Mouse (Mus musculus) CH12.LX (cell line): Measurements from ENCODE around the gene Ucma. TPM values are rescaled to one million over a fixed set of nuclear protein-coding genes. Genes with fewer than 3 reads are reported as not detected.

Experiments used
- DNase-seq: peaks from one replicate; pipeline ENCODE4 v3.0.0-alpha.2; 2013; ENCODE audit errors: extremely low read depth
- H3K27ac ChIP-seq: 2 replicates; pipeline ENCODE4 v1.5.1; 2012; ENCODE audit warnings: low read depth, mild to moderate bottlenecking, control low read depth, moderate library complexity; ENCODE audit not compliant: insufficient read depth
- H3K27me3 ChIP-seq: replicated peaks from 2 replicates; pipeline ENCODE3; 2012; ENCODE audit warnings: inconsistent platforms
- H3K36me3 ChIP-seq, 2 experiments: replicated peaks in 1 of 2; 2 replicates each; pipeline versions ENCODE3 to v1.6.1; 2012; ENCODE audit warnings: inconsistent platforms in 1 of 2, low read length in 1 of 2, mild to moderate bottlenecking in 1 of 2, mixed read lengths in 1 of 2, moderate library complexity in 1 of 2; ENCODE audit not compliant: control insufficient read depth in 1 of 2, insufficient read depth in 1 of 2
- H3K4me1 ChIP-seq, 2 experiments: 2 replicates each; pipeline ENCODE4 v1.6.1; 2012; ENCODE audit warnings: inconsistent platforms in 1 of 2, moderate library complexity in 1 of 2; ENCODE audit not compliant: insufficient read depth in 2 of 2, control insufficient read depth in 1 of 2
- H3K4me2 ChIP-seq: 2 replicates; pipeline ENCODE4 v1.6.1; 2012; ENCODE audit warnings: low read depth, mild to moderate bottlenecking, control low read depth; ENCODE audit not compliant: poor library complexity, insufficient read depth, severe bottlenecking
- H3K4me3 ChIP-seq, 3 experiments: fragments of 150-350 bp in 1 of 3; sonication (generic) in 1 of 3; replicated peaks in 1 of 3; 2 replicates each; pipeline versions ENCODE3 to v1.5.1; 2011 to 2012; ENCODE audit warnings: low read depth in 2 of 3, low read length in 2 of 3, mild to moderate bottlenecking in 2 of 3, moderate library complexity in 2 of 3, control low read depth in 1 of 3, improper control_type of control experiment in 1 of 3, inconsistent platforms in 1 of 3, mixed read lengths in 1 of 3; ENCODE audit not compliant: poor library complexity in 1 of 3
- H3K79me2 ChIP-seq: replicated peaks from 2 replicates; pipeline ENCODE4 v1.6.1; 2012; ENCODE audit warnings: mild to moderate bottlenecking, moderate library complexity; ENCODE audit not compliant: control insufficient read depth, poor library complexity, insufficient read depth, severe bottlenecking; ENCODE audit errors: extremely low read depth
- H3K9ac ChIP-seq: 2 replicates; pipeline ENCODE4 v1.6.1; 2012; ENCODE audit warnings: low read depth, mild to moderate bottlenecking, control low read depth, moderate library complexity; ENCODE audit not compliant: insufficient read depth
- H3K9me3 ChIP-seq: replicated peaks from 2 replicates; pipeline ENCODE3; 2012; ENCODE audit warnings: low read length, inconsistent platforms, mixed read lengths
- BHLHE40 ChIP-seq: IDR thresholded peaks from 2 replicates; pipeline ENCODE4 v1.6.1; 2011; ENCODE audit warnings: mild to moderate bottlenecking, low read depth, low read length, improper control_type of control experiment
- CHD1 ChIP-seq: IDR thresholded peaks from 2 replicates; pipeline ENCODE4 v1.6.1; 2012; ENCODE audit warnings: low read depth, low read length, improper control_type of control experiment, inconsistent platforms
- CHD2 ChIP-seq: IDR thresholded peaks from 2 replicates; pipeline ENCODE4 v1.6.1; 2011; ENCODE audit warnings: low read length, improper control_type of control experiment
- CTCF ChIP-seq, 2 experiments: IDR thresholded peaks in 1 of 2; conservative IDR thresholded peaks in 1 of 2; 2 replicates each; pipeline ENCODE4 v1.5.1; 2011 to 2012; ENCODE audit warnings: low read depth in 2 of 2, low read length in 2 of 2, improper control_type of control experiment in 1 of 2, inconsistent platforms in 1 of 2, mild to moderate bottlenecking in 1 of 2, moderate library complexity in 1 of 2
- HCFC1 ChIP-seq: IDR thresholded peaks from 2 replicates; pipeline ENCODE4 v1.6.1; 2012; ENCODE audit warnings: low read depth, mild to moderate bottlenecking, inconsistent platforms, low read length, improper control_type of control experiment
- JUND ChIP-seq: conservative IDR thresholded peaks from 2 replicates; pipeline ENCODE4 v1.6.1; 2011; ENCODE audit warnings: low read depth, low read length, improper control_type of control experiment
- MAFK ChIP-seq: IDR thresholded peaks from 2 replicates; pipeline ENCODE4 v1.6.1; 2011; ENCODE audit warnings: low read length, improper control_type of control experiment; ENCODE audit not compliant: insufficient replicate concordance
- MAZ ChIP-seq: IDR thresholded peaks from 2 replicates; pipeline ENCODE4 v1.6.1; 2012; ENCODE audit warnings: low read depth, mild to moderate bottlenecking, inconsistent platforms, low read length, improper control_type of control experiment, moderate library complexity
- MYC ChIP-seq: IDR thresholded peaks from 2 replicates; pipeline ENCODE4 v1.6.1; 2011; ENCODE audit warnings: low read depth, mild to moderate bottlenecking, improper control_type of control experiment, low read length
- NELFE ChIP-seq: IDR thresholded peaks from 2 replicates; pipeline ENCODE4 v1.6.1; 2011; ENCODE audit warnings: low read depth, low read length, improper control_type of control experiment
- NRF1 ChIP-seq: IDR thresholded peaks from 2 replicates; pipeline ENCODE4 v1.6.1; 2014; ENCODE audit warnings: low read depth, mild to moderate bottlenecking, inconsistent platforms, low read length, improper control_type of control experiment, moderate library complexity
- PAX5 ChIP-seq: IDR thresholded peaks from 2 replicates; pipeline ENCODE4 v1.6.1; 2012; ENCODE audit warnings: low read length, inconsistent platforms, mixed read lengths
- RCOR1 ChIP-seq: conservative IDR thresholded peaks from 2 replicates; pipeline ENCODE4 v1.6.1; 2012; ENCODE audit warnings: low read depth, mild to moderate bottlenecking, inconsistent platforms, low read length, improper control_type of control experiment
- SIN3A ChIP-seq: IDR thresholded peaks from 2 replicates; pipeline ENCODE4 v1.6.1; 2012; ENCODE audit warnings: low read length, improper control_type of control experiment, inconsistent platforms
- SMC3 ChIP-seq: IDR thresholded peaks from 2 replicates; pipeline ENCODE4 v1.6.1; 2011; ENCODE audit warnings: low read depth, low read length, improper control_type of control experiment
- TCF12 ChIP-seq: IDR thresholded peaks from 2 replicates; pipeline ENCODE4 v1.6.1; 2014; ENCODE audit warnings: low read depth, mild to moderate bottlenecking, inconsistent platforms, low read length, improper control_type of control experiment
- UBTF ChIP-seq: IDR thresholded peaks from 2 replicates; pipeline ENCODE4 v1.6.1; 2012; ENCODE audit warnings: low read depth, mild to moderate bottlenecking, inconsistent platforms, low read length, improper control_type of control experiment, moderate library complexity
- ZNF384 ChIP-seq: IDR thresholded peaks from 2 replicates; pipeline ENCODE4 v1.6.1; 2012; ENCODE audit warnings: low read depth, low read length, improper control_type of control experiment, inconsistent platforms
- dilution Hi-C: fragments of 300-500 bp; cut with MboI; formaldehyde crosslinking; loops from 2 replicates; pipeline ENCODE4 v1.14.3; 2020; ENCODE audit warnings: low sequenced_read_pairs; ENCODE audit not compliant: extremely low pct_unique_long_range_greater_than_20kb, extremely low pct_ligation_motif_present
- in situ Hi-C: fragments of 300-500 bp; cut with MboI; formaldehyde crosslinking; loops from 3 replicates; pipeline ENCODE4 v1.14.3; 2019; ENCODE audit warnings: low sequenced_read_pairs, low pct_ligation_motif_present, low pct_unique_long_range_greater_than_20kb, mixed read lengths
- polyA plus RNA-seq: library from polyadenylated mRNA; unstranded; fragments of >175 nt; gene quantifications from 2 replicates; pipeline ENCODE4 v1.2.1, GENCODE M21; 2012; ENCODE audit warnings: low read depth; ENCODE audit not compliant: insufficient read length
- total RNA-seq, 2 experiments: library from RNA; depleted of rRNA; stranded (reverse); fragments of 300-350 nt in 1 of 2; fragments of >200 nt in 1 of 2; gene quantifications; 2 replicates each; pipeline ENCODE4 v1.2.3; 2012 to 2014

Ucma gene
- total and polyA plus RNA-seq, 3 experiments = not detected

DNA sequence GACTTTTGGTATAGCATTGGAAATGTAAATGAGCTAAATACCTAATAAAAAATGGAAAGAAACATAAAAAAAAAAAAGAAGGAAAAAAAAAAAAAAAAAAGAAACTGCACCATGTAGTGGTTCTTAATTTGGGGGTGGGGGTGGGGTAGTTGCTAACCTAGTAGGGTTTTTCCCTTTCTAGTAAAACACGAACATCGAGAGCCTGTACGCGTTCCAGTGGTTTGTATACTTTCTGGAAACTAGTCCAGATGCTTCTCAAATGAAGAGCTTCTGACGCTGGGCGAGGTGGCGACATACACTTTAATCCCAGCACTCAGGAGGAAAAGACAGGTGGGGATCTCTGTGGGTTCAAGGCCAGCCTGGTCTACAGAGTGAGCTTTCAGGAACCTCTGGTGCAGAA lies 41.0 kb downstream of the Ucma start:
- Histone ChIP-seq H3K27ac (peak overlapping the region; percentile 53; the same call in 1 of the 2 replicates), H3K79me2 (peaks cover 6% of the 10 kb centered on the region), H3K27me3 (no peaks in the 10 kb centered on the region), H3K9me3 (no peaks in the 10 kb centered on the region), H3K4me3 (no peak overlapping the region), H3K4me1 (peaks cover 17 to 28% of the 10 kb centered on the region in 2 experiments), H3K4me2 (peak overlapping the region; percentile 37), H3K36me3 (peaks cover 16 to 32% of the 10 kb centered on the region in 2 experiments), H3K9ac (peak overlapping the region; percentile 67; the same call in 1 of the 2 replicates)
- in situ Hi-C loops (no loop called here), dilution Hi-C loops (no loop called here)
- peak; percentile 76 for DNase-seq
- TF ChIP-seq JUND (no peak), HCFC1 (0 out of 2 replicates have a peak, but pooled peaks have one; percentile 6), SIN3A (peak; percentile 57; the same call in 1 of the 2 replicates), BHLHE40 (peak; percentile 44), ZNF384 (peak; percentile 91), PAX5 (no peak), UBTF (no peak), CHD2 (peak; percentile 66; the same call in 1 of the 2 replicates), MYC (0 out of 2 replicates have a peak, but pooled peaks have one; percentile 40)

DNA sequence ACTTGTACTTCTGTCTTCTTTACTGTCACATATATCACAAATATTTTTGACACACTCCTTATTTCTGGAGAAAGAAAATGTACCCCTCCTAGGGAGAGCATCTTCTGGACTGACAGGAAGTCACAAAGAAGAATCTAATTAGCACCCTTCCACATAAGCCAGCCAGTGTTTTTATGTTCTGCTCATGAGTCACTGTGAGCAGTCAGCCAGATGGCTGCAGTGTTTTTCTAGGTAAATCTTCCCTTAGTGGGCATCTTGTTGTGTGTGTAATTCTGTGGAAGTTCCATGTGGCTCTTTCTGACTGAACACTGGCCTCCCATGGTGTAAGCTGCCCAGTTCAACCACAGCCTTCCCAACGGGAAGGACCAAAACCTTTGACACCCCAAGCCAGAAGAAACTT lies 43.8 kb downstream of the Ucma start:
- TF ChIP-seq MAZ = no peak
- no peak for TF ChIP-seq SIN3A
- no peak for DNase-seq
- H3K9me3 ChIP-seq = no peaks in the 10 kb centered on the region
- no peak overlapping the region for H3K4me3 ChIP-seq
- H3K4me1 ChIP-seq = peaks cover 8 to 16% of the 10 kb centered on the region in 2 experiments; a peak in 3 of 4 replicates
- H3K27ac ChIP-seq = no peak overlapping the region
- no peaks in the 10 kb centered on the region for H3K27me3 ChIP-seq
- in situ Hi-C loops = no loop called here
- H3K9ac ChIP-seq = no peak overlapping the region
- dilution Hi-C loops = no loop called here
- H3K4me2 ChIP-seq = no peak overlapping the region
- H3K79me2 ChIP-seq = no peaks in the 10 kb centered on the region
- peaks cover 16 to 54% of the 10 kb centered on the region in 2 experiments for H3K36me3 ChIP-seq

DNA sequence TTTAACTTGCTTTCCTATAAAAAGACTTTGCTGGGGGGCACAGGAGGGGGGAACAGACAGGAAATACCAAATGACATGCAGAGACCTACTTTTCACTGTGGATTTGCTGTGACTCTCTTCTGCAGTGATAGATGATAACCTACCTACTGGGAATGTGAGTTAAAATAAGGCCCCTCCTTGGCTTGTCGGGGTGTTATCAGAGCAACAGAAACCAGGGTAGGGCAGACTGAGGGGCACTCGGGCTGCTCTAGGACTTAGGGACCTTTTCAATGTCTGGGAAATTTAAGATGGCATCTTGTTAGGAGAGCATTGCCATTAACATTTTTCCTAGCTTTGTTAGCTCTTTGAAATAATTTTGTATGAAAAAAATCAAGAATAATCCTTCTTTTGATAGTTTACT lies 47.4 kb downstream of the Ucma start:
- H3K9me3 ChIP-seq = no peaks in the 10 kb centered on the region
- no peaks in the 10 kb centered on the region for H3K27me3 ChIP-seq
- H3K27ac ChIP-seq = no peak overlapping the region
- in situ Hi-C loops (no loop called here), dilution Hi-C loops (no loop called here)
- H3K4me2 ChIP-seq = no peak overlapping the region
- H3K36me3 ChIP-seq = peaks cover 29 to 76% of the 10 kb centered on the region in 2 experiments
- TF ChIP-seq CHD1 (no peak), RCOR1 (no peak), MAFK (no peak), SMC3 (no peak), PAX5 (no peak), NELFE (no peak), CTCF (conservative IDR thresholded peaks at IDR 0.05 in 1 of 2, IDR thresholded peaks at IDR 0.05 in 1 of 2; ENCODE audit: low read depth in 2 of 2, low read length in 2 of 2) (no peak), NRF1 (no peak), TCF12 (no peak)
- H3K79me2 ChIP-seq = no peaks in the 10 kb centered on the region
- H3K9ac ChIP-seq = no peak overlapping the region
- no peak for DNase-seq
- peaks cover 0 to 3% of the 10 kb centered on the region in 2 experiments; a peak in 1 of 4 replicates for H3K4me1 ChIP-seq
- no peak overlapping the region for H3K4me3 ChIP-seq
